8 mouse cellular contexts compared by ENCODE assay signal in genomic region chr11:88098787-88099598, GRCm38 (mm10). TPM values are rescaled to one million over a fixed set of nuclear protein-coding genes. Genes with fewer than 3 reads are reported as not detected.
A peak's percentile ranks its signal among the peaks of the same experiment; 100 is the strongest.
DNase-seq lines count a peak whose midpoint lies in the region; ATAC-seq and TF ChIP-seq lines count a peak whose summit lies in the region.

No protein-coding gene starts in this region.

- peak overlapping the region; percentile 96 for H3K9ac ChIP-seq in ES-E14 (ENCODE audit: insufficient read depth, low read depth, low read length, poor library complexity, severe bottlenecking)
- peak overlapping the region; percentile 96 for H3K9ac ChIP-seq in hindbrain, embryonic 11.5 days (ENCODE audit: low read depth, low read length)

- peak overlapping the region; percentile 77 for H3K4me2 ChIP-seq in hindbrain, embryonic 11.5 days (replicated peaks; ENCODE audit: low read depth, low read length)

- no peaks in the 10 kb centered on the region for H3K36me3 ChIP-seq in ES-E14 (ENCODE audit: control insufficient read depth, insufficient read depth, low read length, poor library complexity, severe bottlenecking)
- H3K36me3 ChIP-seq in hindbrain, embryonic 11.5 days (ENCODE audit: control insufficient read depth, insufficient read depth, low read length) = no peaks in the 10 kb centered on the region

- in situ Hi-C loops in ES-E14 (cut with MboI; ENCODE audit: low sequenced_read_pairs in 2 of 2, unreplicated experiment in 2 of 2) = no loop called here

- peak; percentile 78 for ATAC-seq in hindbrain, embryonic 11.5 days (ENCODE audit: low FRiP score)

- no peaks in the 10 kb centered on the region for H3K27me3 ChIP-seq in hindbrain, embryonic 11.5 days (ENCODE audit: control insufficient read depth, insufficient read depth, low read length)

- 1% methylated on average over 62 of the region's 95 CpGs for WGBS in hindbrain, embryonic 11.5 days

- no peak for DNase-seq in ES-E14 (ENCODE audit: low read depth, low spot score)
- DNase-seq in cerebellum, adult 11-12 months = peak; percentile 77
- peak; percentile 47 for DNase-seq in forelimb bud, embryonic 11.5 days (ENCODE audit: low read depth, low spot score)
- peak; percentile 85 for DNase-seq in hindbrain, embryonic 11.5 days (ENCODE audit: low spot score)
- peak; percentile 65 to 74 for DNase-seq in layer of hippocampus, postnatal 25 days (ENCODE audit: extremely low spot score in 1 of 2, low spot score in 1 of 2)
- DNase-seq in lung, postnatal 14 days = peak; percentile 83
- peak; percentile 84 for DNase-seq in ovary, postnatal 36 days (ENCODE audit: low spot score)
- peak; percentile 84 for DNase-seq in thymus, postnatal 25 days

- H3K9me3 ChIP-seq in ES-E14 (ENCODE audit: control insufficient read depth, insufficient read depth, low read depth, low read length) = no peaks in the 10 kb centered on the region
- H3K9me3 ChIP-seq in hindbrain, embryonic 11.5 days (ENCODE audit: control insufficient read depth, low read length) = no peaks in the 10 kb centered on the region

- peaks cover 2 to 8% of the 10 kb centered on the region in 2 experiments; a peak in 3 of 4 replicates for H3K4me1 ChIP-seq in ES-E14 (ENCODE audit: control insufficient read depth in 2 of 2, insufficient read depth in 2 of 2, low read length in 2 of 2, poor library complexity in 1 of 2)
- peaks cover 6% of the 10 kb centered on the region for H3K4me1 ChIP-seq in hindbrain, embryonic 11.5 days (replicated peaks; ENCODE audit: control insufficient read depth, insufficient read depth, low read length)

- peak overlapping the region; percentile 76 to 91 for H3K4me3 ChIP-seq in ES-E14 (ENCODE audit: insufficient read depth in 1 of 2, low read depth in 1 of 2, low read length in 2 of 2, poor library complexity in 1 of 2, severe bottlenecking in 1 of 2)
- H3K4me3 ChIP-seq in hindbrain, embryonic 11.5 days (ENCODE audit: low read depth, low read length) = peak overlapping the region; percentile 70

- peak overlapping the region; percentile 76 for H3K27ac ChIP-seq in ES-E14 (ENCODE audit: insufficient read depth, low read depth, low read length, poor library complexity, severe bottlenecking)
- peak overlapping the region; percentile 92 for H3K27ac ChIP-seq in hindbrain, embryonic 11.5 days (ENCODE audit: low read depth, low read length)

TF ChIP-seq in ES-E14, 5 proteins besides CTCF, POLR2A, EP300 and RAD21:
- TF ChIP-seq CHD2 (IDR thresholded peaks at IDR 0.05; ENCODE audit: low read depth, low read length) = no peak
- TF ChIP-seq ZC3H11A (IDR thresholded peaks at IDR 0.05; ENCODE audit: borderline replicate concordance, low read depth, low read length) = no peak
- no peak for TF ChIP-seq MAFK (IDR thresholded peaks at IDR 0.05; ENCODE audit: insufficient read depth, low read depth, low read length)
- no peak for TF ChIP-seq ZNF384 (IDR thresholded peaks at IDR 0.05; ENCODE audit: low read depth, low read length)
- no peak for TF ChIP-seq HCFC1 (IDR thresholded peaks at IDR 0.05; ENCODE audit: borderline replicate concordance, insufficient read depth, low read length)
TF ChIP-seq in ES-E14: peak in this region for 0.

RNA-seq across cellular contexts. Expression of gene Cuedc1, which starts 1.1 kb away (rescaled TPM):
- 8.0 and 8.7 TPM in 2 replicates for total RNA-seq in ES-E14 (2012; rRNA removed)
- 17.6 TPM in 2 replicates for polyA plus RNA-seq in hindbrain, embryonic 11.5 days (2014; fragmentation: Nextera tagmentation; extraction: Ambion mirVana)
- total RNA-seq in layer of hippocampus, postnatal 25 days (2021) = 10 to 100 TPM; 26.0 to 33.3 TPM

RNA-seq across cellular contexts. Expression of gene Vezf1, which starts 30.9 kb away (rescaled TPM):
- 12.6 and 13.2 TPM in 2 replicates for total RNA-seq in ES-E14 (2012; rRNA removed)
- polyA plus RNA-seq in hindbrain, embryonic 11.5 days (2014; fragmentation: Nextera tagmentation; extraction: Ambion mirVana) = 77.7 and 80.7 TPM in 2 replicates
- 10 to 100 TPM; 22.1 TPM for total RNA-seq in layer of hippocampus, postnatal 25 days (2021)

RNA-seq across cellular contexts. Expression of gene Srsf1, which starts 51.8 kb away (rescaled TPM):
- 369 and 432 TPM in 2 replicates for total RNA-seq in ES-E14 (2012; rRNA removed)
- polyA plus RNA-seq in hindbrain, embryonic 11.5 days (2014; fragmentation: Nextera tagmentation; extraction: Ambion mirVana) = 493 and 503 TPM in 2 replicates
- total RNA-seq in layer of hippocampus, postnatal 25 days (2021) = 100 to 1,000 TPM; 191 to 221 TPM
